Mouse (Mus musculus): ENCODE data around the gene Pcolce.
A peak's percentile ranks its signal among the peaks of the same experiment; 100 is the strongest.

Pcolce gene

DNA sequence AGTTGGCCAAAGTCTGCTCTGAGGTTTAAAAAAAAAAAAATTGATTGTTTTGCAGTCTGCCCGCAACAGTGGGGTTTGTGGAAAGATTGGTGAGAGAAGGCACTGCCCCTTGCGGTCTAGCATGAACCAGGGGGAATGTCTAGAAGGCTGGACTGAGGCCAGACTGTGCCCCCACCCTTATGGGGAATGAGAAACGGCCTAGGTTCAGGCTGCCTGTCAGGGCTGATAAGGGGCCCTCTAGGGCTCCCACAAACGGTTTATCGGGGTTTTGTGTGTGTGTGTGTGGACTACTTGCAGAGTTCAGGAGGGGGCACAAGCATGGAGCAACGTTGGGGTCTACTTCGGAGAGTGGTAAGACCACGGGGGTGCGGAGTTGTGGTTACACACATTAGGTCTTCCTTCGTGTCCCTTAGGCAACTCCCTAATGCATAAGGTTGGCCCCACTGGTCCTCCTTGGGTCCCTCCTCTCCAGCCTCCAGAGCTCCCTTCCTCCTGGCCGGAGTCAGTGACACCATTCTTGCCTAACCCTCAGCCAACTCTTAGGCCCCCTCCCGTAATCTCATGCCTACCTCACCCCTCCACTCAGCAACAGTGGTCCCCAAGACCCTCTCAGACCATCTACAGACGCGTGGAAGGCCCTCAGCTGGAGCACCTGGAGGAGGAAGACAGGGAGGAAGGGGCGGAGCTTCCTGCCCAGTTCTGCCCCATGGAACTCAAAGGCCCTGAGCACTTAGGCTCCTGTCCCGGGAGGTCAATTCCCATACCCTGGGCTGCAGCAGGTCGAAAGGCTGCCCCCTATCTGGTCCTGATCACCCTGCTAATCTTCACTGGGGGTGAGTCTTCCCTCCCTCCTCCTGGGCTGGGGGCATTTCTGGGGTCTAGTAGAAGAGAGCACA lies 42.6 kb downstream of the Pcolce start:
- H3K4me3 ChIP-seq (replicated peaks; ENCODE audit: low read length): no peak overlapping the region
- no peaks in the 10 kb centered on the region for H3K9me3 ChIP-seq (ENCODE audit: low read length)
- peaks cover 49% of the 10 kb centered on the region for H3K4me1 ChIP-seq (replicated peaks; ENCODE audit: low read depth, low read length)
- no peak for TF ChIP-seq NANOG (IDR thresholded peaks at IDR 0.05; ENCODE audit: borderline replicate concordance, low read length)
- no peaks in the 10 kb centered on the region for H3K36me3 ChIP-seq (ENCODE audit: insufficient read depth, low read length)
- H3K27me3 ChIP-seq (ENCODE audit: insufficient read depth, low read length): peaks cover 50% of the 10 kb centered on the region

- no peaks in the 10 kb centered on the region for H3K36me3 ChIP-seq (ENCODE audit: insufficient read depth, low read length)
- no peak overlapping the region for H3K4me3 ChIP-seq (replicated peaks; ENCODE audit: low read length)
- peaks cover 53% of the 10 kb centered on the region for H3K4me1 ChIP-seq (replicated peaks; ENCODE audit: low read depth, low read length)
- TF ChIP-seq NANOG (IDR thresholded peaks at IDR 0.05; ENCODE audit: borderline replicate concordance, low read length): no peak
- TF ChIP-seq CTCF (conservative IDR thresholded peaks at IDR 0.05; ENCODE audit: low read length): no peak
- no peak for TF ChIP-seq POU5F1 (IDR thresholded peaks at IDR 0.05; ENCODE audit: borderline replicate concordance, low read length)
- H3K9me3 ChIP-seq (ENCODE audit: low read length): no peaks in the 10 kb centered on the region
- H3K27me3 ChIP-seq (ENCODE audit: insufficient read depth, low read length): peaks cover 50% of the 10 kb centered on the region
Measured at GRCm38 (mm10) chr5:137570181-137570580, 43.4 kb downstream of the Pcolce start.

DNA sequence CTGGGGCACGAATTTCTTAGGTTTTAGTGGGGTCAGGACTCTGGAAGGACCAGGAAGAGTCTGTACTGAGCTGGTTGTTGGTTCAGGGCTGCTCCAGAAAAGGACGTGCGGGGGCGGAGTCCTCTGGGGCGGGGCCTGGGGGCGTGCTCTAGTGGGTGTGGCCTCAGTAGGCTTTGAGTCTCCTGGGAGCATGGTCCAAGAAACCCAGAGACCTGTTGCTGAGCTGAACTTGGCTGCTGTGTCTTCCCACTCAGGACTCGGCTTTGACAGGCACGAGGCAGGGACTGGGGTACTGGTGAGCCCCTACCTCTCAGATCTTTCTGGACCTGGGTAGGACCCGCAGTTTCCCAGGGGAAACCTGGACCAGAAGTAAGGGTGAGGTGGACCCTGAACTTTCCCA lies 43.9 kb downstream of the Pcolce start, which contains the start of gene Tfr2:
Tfr2 (plus strand) TSS at position 176 of the 400 bp plus-strand sequence.
- Histone ChIP-seq H3K4me1 (replicated peaks; ENCODE audit: low read depth, low read length) (peaks cover 50% of the 10 kb centered on the region), H3K27me3 (ENCODE audit: insufficient read depth, low read length) (peaks cover 44% of the 10 kb centered on the region), H3K36me3 (ENCODE audit: insufficient read depth, low read length) (no peaks in the 10 kb centered on the region), H3K9me3 (ENCODE audit: low read length) (no peaks in the 10 kb centered on the region), H3K4me3 (replicated peaks; ENCODE audit: low read length) (peak within 1 kb of the TSS; percentile 45; the same call in 1 of the 2 replicates)
- TF ChIP-seq NANOG (IDR thresholded peaks at IDR 0.05; ENCODE audit: borderline replicate concordance, low read length): no peak
- TF ChIP-seq CTCF (conservative IDR thresholded peaks at IDR 0.05; ENCODE audit: low read length): no peak
- no peak for TF ChIP-seq POU5F1 (IDR thresholded peaks at IDR 0.05; ENCODE audit: borderline replicate concordance, low read length)

- Histone ChIP-seq H3K9me3 (ENCODE audit: low read length) (no peaks in the 10 kb centered on the region), H3K4me1 (replicated peaks; ENCODE audit: low read depth, low read length) (peaks cover 48% of the 10 kb centered on the region), H3K36me3 (ENCODE audit: insufficient read depth, low read length) (no peaks in the 10 kb centered on the region), H3K27me3 (ENCODE audit: insufficient read depth, low read length) (peaks cover 38% of the 10 kb centered on the region), H3K4me3 (replicated peaks; ENCODE audit: low read length) (no peak overlapping the region; the same call in 1 of the 2 replicates)
- TF ChIP-seq NANOG (IDR thresholded peaks at IDR 0.05; ENCODE audit: borderline replicate concordance, low read length) (no peak), POU5F1 (IDR thresholded peaks at IDR 0.05; ENCODE audit: borderline replicate concordance, low read length) (no peak), CTCF (conservative IDR thresholded peaks at IDR 0.05; ENCODE audit: low read length) (no peak)
Measured at GRCm38 (mm10) chr5:137569031-137569430, 44.6 kb downstream of the Pcolce start.

- Histone ChIP-seq H3K4me1 (replicated peaks; ENCODE audit: low read depth, low read length) (peaks cover 49% of the 10 kb centered on the region), H3K36me3 (ENCODE audit: insufficient read depth, low read length) (no peaks in the 10 kb centered on the region), H3K27me3 (ENCODE audit: insufficient read depth, low read length) (peaks cover 31% of the 10 kb centered on the region), H3K9me3 (ENCODE audit: low read length) (no peaks in the 10 kb centered on the region), H3K4me3 (replicated peaks; ENCODE audit: low read length) (no peak overlapping the region)
- TF ChIP-seq NANOG (IDR thresholded peaks at IDR 0.05; ENCODE audit: borderline replicate concordance, low read length) (no peak), CTCF (conservative IDR thresholded peaks at IDR 0.05; ENCODE audit: low read length) (no peak)
Measured at GRCm38 (mm10) chr5:137568223-137568798, 45.3 kb downstream of the Pcolce start.

DNA sequence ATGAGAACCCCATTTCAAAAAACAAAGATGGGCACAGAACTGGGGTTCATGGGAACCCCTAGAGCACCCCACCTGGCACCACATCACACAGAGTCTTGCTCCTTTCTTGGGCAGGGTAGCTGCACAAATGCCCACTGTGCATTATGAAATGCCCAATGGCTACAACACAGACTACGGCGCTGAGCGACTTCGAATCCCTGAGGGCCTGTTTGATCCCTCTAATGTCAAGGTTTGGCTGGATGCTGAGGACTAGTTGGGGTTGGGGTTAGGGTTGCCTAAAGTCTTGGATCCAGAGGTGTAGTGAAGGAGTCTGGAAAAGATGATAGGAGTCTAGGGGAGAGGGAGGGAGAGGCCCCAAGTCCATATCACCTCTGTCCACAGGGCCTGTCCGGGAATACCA lies 47.2 kb downstream of the Pcolce start:
- Histone ChIP-seq H3K27me3 (ENCODE audit: insufficient read depth, low read length) (peaks cover 17% of the 10 kb centered on the region), H3K36me3 (ENCODE audit: insufficient read depth, low read length) (no peaks in the 10 kb centered on the region), H3K4me3 (replicated peaks; ENCODE audit: low read length) (no peak overlapping the region), H3K4me1 (replicated peaks; ENCODE audit: low read depth, low read length) (peaks cover 59% of the 10 kb centered on the region), H3K9me3 (ENCODE audit: low read length) (no peaks in the 10 kb centered on the region)
- TF ChIP-seq POU5F1 (IDR thresholded peaks at IDR 0.05; ENCODE audit: borderline replicate concordance, low read length): no peak
- TF ChIP-seq CTCF (conservative IDR thresholded peaks at IDR 0.05; ENCODE audit: low read length): no peak
- TF ChIP-seq NANOG (IDR thresholded peaks at IDR 0.05; ENCODE audit: borderline replicate concordance, low read length): no peak

DNA sequence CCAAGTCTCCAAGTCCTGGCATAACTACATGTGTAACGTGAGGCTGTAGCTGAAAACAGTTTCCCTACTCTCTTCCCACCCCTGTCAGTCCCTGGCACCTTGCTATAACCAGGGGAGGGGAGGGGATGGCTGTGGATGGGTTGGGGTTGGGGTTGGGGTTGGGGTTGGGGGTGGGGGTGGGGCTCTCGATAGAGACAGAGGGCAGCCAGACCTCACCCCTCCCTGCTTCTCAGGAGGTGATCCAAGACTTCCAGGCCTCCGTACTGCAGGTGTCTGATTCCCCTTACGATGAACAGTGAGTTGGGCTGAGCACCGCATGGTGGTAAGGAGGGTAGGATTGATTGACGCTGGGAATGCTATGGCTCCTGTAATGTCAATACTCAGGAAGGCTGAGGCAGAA lies 47.8 kb downstream of the Pcolce start:
- Histone ChIP-seq H3K9me3 (ENCODE audit: low read length) (no peaks in the 10 kb centered on the region), H3K27me3 (ENCODE audit: insufficient read depth, low read length) (peaks cover 13% of the 10 kb centered on the region; the same call in 1 of the 2 replicates), H3K4me3 (replicated peaks; ENCODE audit: low read length) (no peak overlapping the region), H3K36me3 (ENCODE audit: insufficient read depth, low read length) (no peaks in the 10 kb centered on the region), H3K4me1 (replicated peaks; ENCODE audit: low read depth, low read length) (peaks cover 55% of the 10 kb centered on the region)
- TF ChIP-seq CTCF (conservative IDR thresholded peaks at IDR 0.05; ENCODE audit: low read length) (no peak), POU5F1 (IDR thresholded peaks at IDR 0.05; ENCODE audit: borderline replicate concordance, low read length) (no peak), NANOG (IDR thresholded peaks at IDR 0.05; ENCODE audit: borderline replicate concordance, low read length) (no peak)

GRCm38 (mm10) chr5:137562965-137563364 lies 50.6 kb downstream of the Pcolce start:
- Histone ChIP-seq H3K27me3 (ENCODE audit: insufficient read depth, low read length) (peaks cover 34% of the 10 kb centered on the region), H3K36me3 (ENCODE audit: insufficient read depth, low read length) (no peaks in the 10 kb centered on the region), H3K9me3 (ENCODE audit: low read length) (no peaks in the 10 kb centered on the region), H3K4me3 (replicated peaks; ENCODE audit: low read length) (no peak overlapping the region), H3K4me1 (replicated peaks; ENCODE audit: low read depth, low read length) (peaks cover 28% of the 10 kb centered on the region)
- TF ChIP-seq CTCF (conservative IDR thresholded peaks at IDR 0.05; ENCODE audit: low read length) (no peak), NANOG (IDR thresholded peaks at IDR 0.05; ENCODE audit: borderline replicate concordance, low read length) (no peak), POU5F1 (IDR thresholded peaks at IDR 0.05; ENCODE audit: borderline replicate concordance, low read length) (no peak)
